Mouse (Mus musculus) forebrain, embryonic 11.5 days (tissue): Measurements from ENCODE around the gene Pcyox1. TPM values are rescaled to one million over a fixed set of nuclear protein-coding genes. Genes with fewer than 3 reads are reported as not detected.

Experiments used
- ATAC-seq: fragments of 200-750 bp; cut with Nextera tagmentation; replicated peaks from 2 replicates; pipeline ENCODE4 v1.8.0; 2017; ENCODE audit warnings: moderate TSS enrichment; ENCODE audit not compliant: low FRiP score
- DNase-seq: peaks from one replicate; pipeline ENCODE4 v3.0.0-alpha.2; 2017; ENCODE audit warnings: low spot score
- H3K27ac ChIP-seq: fragments of 300-500 bp; sonication (generic); 2 replicates; pipeline ENCODE4 v1.5.1; 2014; ENCODE audit warnings: low read depth, low read length
- H3K27me3 ChIP-seq: fragments of 300-500 bp; sonication (generic); 2 replicates; pipeline ENCODE4 v1.6.1; 2014; ENCODE audit warnings: mild to moderate bottlenecking, low read length, mixed read lengths; ENCODE audit not compliant: control insufficient read depth, insufficient read depth
- H3K36me3 ChIP-seq: fragments of 300-500 bp; sonication (generic); 2 replicates; pipeline ENCODE4 v1.6.1; 2014; ENCODE audit warnings: mild to moderate bottlenecking, low read length, moderate library complexity, mixed read lengths; ENCODE audit not compliant: control insufficient read depth, insufficient read depth
- H3K4me1 ChIP-seq: fragments of 300-500 bp; sonication (generic); replicated peaks from 2 replicates; pipeline ENCODE4 v1.6.1; 2014; ENCODE audit warnings: low read length, mixed read lengths; ENCODE audit not compliant: control insufficient read depth, insufficient read depth
- H3K4me2 ChIP-seq: fragments of 300-500 bp; sonication (generic); 2 replicates; pipeline ENCODE4 v1.6.1; 2014; ENCODE audit warnings: low read depth, mild to moderate bottlenecking, low read length, moderate library complexity, mixed read lengths; ENCODE audit not compliant: severe bottlenecking
- H3K4me3 ChIP-seq: fragments of 300-500 bp; sonication (generic); 2 replicates; pipeline ENCODE4 v1.5.1; 2014; ENCODE audit warnings: low read depth, low read length
- H3K9ac ChIP-seq: fragments of 300-500 bp; sonication (generic); 2 replicates; pipeline ENCODE4 v1.6.1; 2014; ENCODE audit warnings: low read length
- H3K9me3 ChIP-seq: fragments of 300-500 bp; sonication (generic); 2 replicates; pipeline ENCODE4 v1.6.1; 2016; ENCODE audit warnings: low read length, mixed read lengths; ENCODE audit not compliant: control insufficient read depth
- WGBS: fragments of 180-500 bp; shearing (Covaris S2); extraction: QIAGEN DNeasy Blood & Tissue Kit; methylation state at CpG from one replicate; pipeline ENCODE4 v1.1.7; 2014; 5-methylcytosine and 5-hydroxymethylcytosine counted together
- polyA plus RNA-seq: library from polyadenylated mRNA; unstranded; fragments of >200 nt; fragmentation: Nextera tagmentation; extraction: Ambion mirVana; gene quantifications from 2 replicates; pipeline ENCODE4 v1.2.1, GENCODE M21; 2014

Gene Pcyox1
- polyA plus RNA-seq, 1 experiment from 2014 or later = 95.3 TPM

DNA sequence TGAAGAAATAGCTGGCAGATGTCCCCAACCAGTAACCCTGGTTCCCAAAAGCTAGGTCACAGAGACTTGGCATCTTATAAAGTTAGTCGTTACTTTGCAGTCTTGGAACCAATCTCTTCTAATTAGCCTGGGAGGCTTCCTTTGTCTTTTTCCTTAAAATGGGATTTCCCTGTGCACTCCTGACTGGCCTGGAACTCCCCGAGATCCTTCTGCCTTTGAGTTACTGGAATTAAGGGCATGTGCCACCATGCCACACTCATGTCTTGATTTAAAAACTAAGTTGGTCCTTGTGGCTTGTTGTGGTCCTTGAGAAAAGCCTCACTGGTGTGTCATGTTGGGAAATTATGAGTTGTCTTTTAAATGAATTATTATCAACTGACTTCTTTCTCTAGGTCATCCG, 18.6 kb downstream of the Pcyox1 start:
- no peak for ATAC-seq

DNA sequence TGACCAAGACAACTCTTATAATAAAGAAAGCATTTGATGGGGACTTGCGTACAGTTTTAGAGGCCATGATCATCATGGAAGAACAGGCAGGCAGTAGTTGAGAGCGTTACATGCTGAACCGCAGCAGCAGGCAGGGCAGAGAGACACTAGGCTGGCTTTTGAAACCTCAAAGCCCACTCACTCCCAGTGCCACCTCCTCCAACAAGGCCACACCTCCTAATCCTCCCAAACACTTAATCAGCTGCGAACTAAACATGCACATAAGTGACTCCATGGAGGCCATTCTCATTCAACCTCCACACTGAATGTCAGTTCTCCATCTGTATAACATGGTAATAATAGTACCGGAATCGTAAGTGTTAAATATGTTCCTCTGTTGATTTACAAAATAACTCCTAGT, 23.4 kb downstream of the Pcyox1 start:
- ATAC-seq = no peak
- DNase-seq = no peak
- Histone ChIP-seq H3K9ac (no peak overlapping the region), H3K4me3 (no peak overlapping the region), H3K4me2 (no peak overlapping the region), H3K27ac (no peak overlapping the region), H3K36me3 (peaks cover 19% of the 10 kb centered on the region), H3K27me3 (no peaks in the 10 kb centered on the region), H3K4me1 (peaks cover 9% of the 10 kb centered on the region), H3K9me3 (no peaks in the 10 kb centered on the region)
- WGBS = 92% methylated on average over 6 of the region's 6 CpGs

More for the DNA sequence above, 18.6 kb downstream of the Pcyox1 start:
- Histone ChIP-seq H3K36me3 (peaks cover 19% of the 10 kb centered on the region), H3K27me3 (no peaks in the 10 kb centered on the region), H3K4me1 (no peaks in the 10 kb centered on the region), H3K27ac (no peak overlapping the region), H3K9ac (no peak overlapping the region), H3K4me3 (no peak overlapping the region), H3K9me3 (no peaks in the 10 kb centered on the region), H3K4me2 (no peak overlapping the region)
- DNase-seq = no peak
- 90% methylated on average over 3 of the region's 3 CpGs for WGBS

- Histone ChIP-seq H3K27me3 (no peaks in the 10 kb centered on the region), H3K4me2 (peak overlapping the region; percentile 84), H3K4me3 (peak overlapping the region; percentile 88), H3K4me1 (peaks cover 10% of the 10 kb centered on the region), H3K9me3 (no peaks in the 10 kb centered on the region), H3K36me3 (peaks cover 3% of the 10 kb centered on the region; the same call in 1 of the 2 replicates), H3K27ac (no peak overlapping the region; the same call in 1 of the 2 replicates), H3K9ac (peak overlapping the region; percentile 92)
- DNase-seq (no peak), ATAC-seq (no peak)
- WGBS = 5% methylated on average over 12 of the region's 12 CpGs
Measured at GRCm38 (mm10) chr6:86371950-86372516, 24.9 kb downstream of the Pcyox1 start.

GRCm38 (mm10) chr6:86371340-86371911, 25.5 kb downstream of the Pcyox1 start:
- peak; percentile 97 for ATAC-seq
- peaks cover under 1% of the 10 kb centered on the region; the same call in 1 of the 2 replicates for H3K36me3 ChIP-seq
- no peaks in the 10 kb centered on the region for H3K27me3 ChIP-seq
- no peaks in the 10 kb centered on the region for H3K9me3 ChIP-seq
- under 1% methylated on average over 50 of the region's 50 CpGs for WGBS
- peak; percentile 96 for DNase-seq
- H3K9ac ChIP-seq = peak overlapping the region; percentile 92
- H3K4me3 ChIP-seq = peak overlapping the region; percentile 88
- H3K4me1 ChIP-seq = peaks cover 12% of the 10 kb centered on the region
- peak overlapping the region; percentile 85 for H3K27ac ChIP-seq
- H3K4me2 ChIP-seq = peak overlapping the region; percentile 84

- Histone ChIP-seq H3K4me1 (peaks cover 12% of the 10 kb centered on the region), H3K9me3 (no peaks in the 10 kb centered on the region), H3K4me2 (peak within 1 kb of the TSS; percentile 84), H3K27me3 (no peaks in the 10 kb centered on the region), H3K36me3 (no peaks in the 10 kb centered on the region), H3K9ac (peak within 1 kb of the TSS; percentile 92), H3K4me3 (peak within 1 kb of the TSS; percentile 88), H3K27ac (peak within 1 kb of the TSS; percentile 85)
- 0 out of 2 replicates have a peak, but pooled peaks have one; percentile 1 for ATAC-seq
- DNase-seq = no peak
- WGBS = 15% methylated on average over 15 of the region's 15 CpGs
Measured at GRCm38 (mm10) chr6:86370764-86371339, 26.1 kb downstream of the Pcyox1 start, which contains the start of gene Snrpg. Gene Snrpg, plus strand, starts transcription at chr6:86371304.

DNA sequence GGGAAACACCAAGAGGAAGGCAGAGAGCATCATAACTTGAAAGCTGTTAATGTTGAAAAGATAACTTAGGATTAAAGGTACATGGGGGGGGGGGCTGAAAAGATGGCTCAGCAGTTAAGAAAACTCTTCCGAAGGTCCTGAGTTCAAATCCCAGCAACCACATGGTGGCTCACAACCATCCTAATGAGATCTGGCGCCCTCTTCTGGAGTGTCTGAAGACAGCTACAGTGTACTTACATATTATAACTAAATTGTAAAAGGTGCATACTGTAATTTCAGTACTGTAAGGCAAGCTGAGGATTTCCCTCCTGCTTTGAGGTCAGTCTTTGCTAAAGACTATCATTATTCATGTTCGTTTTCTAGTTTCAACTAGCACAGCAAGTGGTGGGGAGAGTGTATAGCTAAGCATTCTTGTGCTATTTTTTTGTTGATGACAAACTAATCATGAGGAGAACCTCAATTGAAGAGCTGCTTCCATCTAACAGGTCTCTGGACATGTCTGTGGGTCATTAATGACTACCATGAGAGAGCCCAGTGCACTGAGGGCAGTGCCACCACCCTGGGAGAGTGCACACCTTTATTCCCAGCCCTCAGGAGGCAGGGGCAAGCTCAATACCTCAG, 26.8 kb downstream of the Pcyox1 start:
- Histone ChIP-seq H3K9me3 (no peaks in the 10 kb centered on the region), H3K4me3 (no peak overlapping the region), H3K27me3 (no peaks in the 10 kb centered on the region), H3K4me2 (peak overlapping the region; percentile 84; the same call in 1 of the 2 replicates), H3K36me3 (no peaks in the 10 kb centered on the region), H3K27ac (peak overlapping the region; percentile 83; the same call in 1 of the 2 replicates), H3K9ac (peak overlapping the region; percentile 92), H3K4me1 (peaks cover 12% of the 10 kb centered on the region)
- WGBS = 60% methylated on average over 3 of the region's 3 CpGs
- ATAC-seq (no peak), DNase-seq (no peak)

GRCm38 (mm10) chr6:86368479-86368878, 28.5 kb downstream of the Pcyox1 start:
- Histone ChIP-seq H3K27ac (no peak overlapping the region), H3K4me3 (no peak overlapping the region), H3K9ac (no peak overlapping the region), H3K27me3 (no peaks in the 10 kb centered on the region), H3K4me2 (no peak overlapping the region), H3K4me1 (peaks cover 12% of the 10 kb centered on the region), H3K9me3 (no peaks in the 10 kb centered on the region), H3K36me3 (no peaks in the 10 kb centered on the region)
- ATAC-seq (no peak), DNase-seq (no peak)
- WGBS = 92% methylated on average over 5 of the region's 5 CpGs

DNA sequence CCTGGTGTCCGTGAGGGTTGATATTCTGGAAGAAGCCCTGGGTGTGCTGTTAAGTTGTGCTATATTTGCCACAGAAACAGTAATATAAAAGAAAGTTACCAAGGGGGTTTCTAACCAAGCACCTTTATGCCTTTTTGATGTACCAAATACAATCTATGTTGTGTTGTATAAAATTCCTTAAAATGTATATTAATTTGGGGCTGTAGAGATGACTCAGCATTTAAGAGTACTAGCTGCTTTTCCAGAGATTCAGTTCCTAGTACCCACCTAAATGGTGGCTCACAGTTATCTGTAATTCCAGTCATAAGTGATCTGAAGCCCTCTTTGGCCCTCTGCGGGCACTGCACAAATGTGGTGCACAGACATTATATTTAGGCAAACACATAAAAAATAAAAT, 30.1 kb downstream of the Pcyox1 start:
- Histone ChIP-seq H3K27ac (no peak overlapping the region), H3K9ac (peak overlapping the region; percentile 90), H3K9me3 (no peaks in the 10 kb centered on the region), H3K4me3 (peak overlapping the region; percentile 66; the same call in 1 of the 2 replicates), H3K27me3 (no peaks in the 10 kb centered on the region), H3K4me2 (peak overlapping the region; percentile 90), H3K36me3 (no peaks in the 10 kb centered on the region), H3K4me1 (peaks cover 6% of the 10 kb centered on the region)
- ATAC-seq = no peak
- DNase-seq = no peak
- WGBS = 71% methylated on average over 2 of the region's 2 CpGs
